Mouse (Mus musculus) lung, embryonic 14.5 days (tissue): Measurements from ENCODE around the gene Vmn1r33. TPM values are rescaled to one million over a fixed set of nuclear protein-coding genes. Genes with fewer than 3 reads are reported as not detected.
"Not testable (repeated sequence)": the region's sequence is repeated elsewhere in the genome, so short reads cannot be mapped to it uniquely, and the experiment has no call there.

ENCODE experiments used
- ATAC-seq: fragments of 200-750 bp; cut with Nextera tagmentation; 2 replicates; pipeline ENCODE4 v1.8.0; 2017; ENCODE audit warnings: mild to moderate bottlenecking, moderate TSS enrichment, moderate library complexity; ENCODE audit not compliant: insufficient read depth
- DNase-seq: peaks from one replicate; pipeline ENCODE4 v3.0.0-alpha.2; 2015
- H3K27ac ChIP-seq: fragments of 300-500 bp; sonication (generic); 2 replicates; pipeline ENCODE4 v1.5.1; 2014; ENCODE audit warnings: low read depth, mild to moderate bottlenecking, moderate library complexity
- H3K27me3 ChIP-seq: fragments of 300-500 bp; sonication (generic); 2 replicates; pipeline ENCODE4 v1.6.1; 2014; ENCODE audit warnings: low read length, control low read depth; ENCODE audit not compliant: insufficient read depth
- H3K36me3 ChIP-seq: fragments of 300-500 bp; sonication (generic); 2 replicates; pipeline ENCODE4 v1.6.1; 2014; ENCODE audit warnings: control low read depth; ENCODE audit not compliant: insufficient read depth
- H3K4me1 ChIP-seq: fragments of 300-500 bp; sonication (generic); 2 replicates; pipeline ENCODE4 v1.6.1; 2014; ENCODE audit warnings: antibody characterized with exemption, control low read depth; ENCODE audit not compliant: insufficient read depth
- H3K4me2 ChIP-seq: fragments of 300-500 bp; sonication (generic); 2 replicates; pipeline ENCODE4 v1.6.1; 2014; ENCODE audit warnings: mild to moderate bottlenecking
- H3K4me3 ChIP-seq: fragments of 300-500 bp; sonication (generic); 2 replicates; pipeline ENCODE4 v1.5.1; 2014; ENCODE audit warnings: low read depth, low read length
- H3K9ac ChIP-seq: fragments of 300-500 bp; sonication (generic); 2 replicates; pipeline ENCODE4 v1.6.1; 2014
- H3K9me3 ChIP-seq: fragments of 300-500 bp; sonication (generic); 2 replicates; pipeline ENCODE4 v1.6.1; 2016; ENCODE audit warnings: low read depth, low read length, control low read depth
- CTCF ChIP-seq: IDR thresholded peaks from 2 replicates; pipeline ENCODE4 v1.5.1; 2016; ENCODE audit warnings: antibody characterized with exemption, low read depth
- WGBS: fragments of 180-500 bp; shearing (Covaris S2); extraction: QIAGEN DNeasy Blood & Tissue Kit; methylation state at CpG from one replicate; pipeline ENCODE4 v1.1.7; 2014; 5-methylcytosine and 5-hydroxymethylcytosine counted together
- polyA plus RNA-seq: library from polyadenylated mRNA; unstranded; fragments of >200 nt; fragmentation: Nextera tagmentation; extraction: Ambion mirVana; gene quantifications from 2 replicates; pipeline ENCODE4 v1.2.1, GENCODE M21; 2014

Vmn1r33 gene
- polyA plus RNA-seq, result not detected in 2 replicates

DNA sequence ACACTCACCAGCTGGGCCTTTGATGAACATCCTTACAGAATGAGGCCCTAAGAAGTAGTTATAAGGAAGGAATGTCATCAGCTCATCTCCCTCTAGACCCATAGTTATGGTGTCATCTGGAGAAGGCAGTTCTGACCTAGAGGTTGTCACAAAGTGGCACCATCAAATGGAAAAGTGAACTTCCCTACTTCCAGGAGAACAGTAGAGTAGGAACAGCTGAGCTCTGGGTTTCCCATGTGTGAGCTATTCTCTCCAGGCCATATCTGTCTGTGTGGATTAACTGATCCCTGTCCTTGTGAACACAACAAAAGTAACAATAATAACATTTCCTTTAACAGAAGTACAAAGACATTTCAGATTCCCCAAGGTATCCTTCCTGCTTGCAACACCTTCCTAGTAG lies at the start of gene Vmn1r33:
Gene Vmn1r33 (minus strand): TSS at position 101 of the 400 bp plus-strand sequence.
- not testable (repeated sequence) for ATAC-seq, H3K9me3 ChIP-seq, H3K9ac ChIP-seq, H3K4me2 ChIP-seq, H3K27ac ChIP-seq, DNase-seq, H3K4me1 ChIP-seq, H3K4me3 ChIP-seq, H3K36me3 ChIP-seq, H3K27me3 ChIP-seq

DNA sequence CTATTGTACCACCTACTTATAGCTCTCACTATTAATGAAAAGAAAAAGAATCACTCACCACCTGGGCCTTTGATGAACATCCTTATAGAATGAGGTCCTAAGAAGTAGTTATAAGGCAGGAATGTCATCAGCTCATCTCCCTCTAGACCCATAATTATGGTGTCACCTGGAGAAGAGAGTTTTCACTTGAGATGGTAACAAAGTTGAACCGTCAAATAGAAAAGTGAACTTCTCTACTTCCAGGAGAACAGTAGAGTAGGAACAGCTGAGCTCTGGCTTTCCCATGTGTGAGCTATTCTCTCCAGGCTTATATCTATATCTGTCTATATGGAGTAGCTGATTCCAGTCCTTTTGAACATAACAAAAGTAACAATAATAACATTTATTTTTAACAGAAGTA lies 25.7 kb upstream of the Vmn1r33 start, which contains the start of gene Vmn1r34:
Gene Vmn1r34 (minus strand): TSS at position 101 of the 400 bp plus-strand sequence.
- no peaks in the 10 kb centered on the region for H3K4me1 ChIP-seq
- ATAC-seq, result no peak
- 91% methylated on average over 1 of the region's 1 CpGs for whole genome bisulfite sequencing
- no peak within 1 kb of the TSS for H3K4me2 ChIP-seq
- no peaks in the 10 kb centered on the region for H3K36me3 ChIP-seq
- TF ChIP-seq CTCF, result no peak
- no peaks in the 10 kb centered on the region for H3K27me3 ChIP-seq
- H3K27ac ChIP-seq, result no peak within 1 kb of the TSS
- H3K9me3 ChIP-seq, result no peaks in the 10 kb centered on the region
- no peak within 1 kb of the TSS for H3K9ac ChIP-seq
- DNase-seq, result no peak
- no peak within 1 kb of the TSS for H3K4me3 ChIP-seq

- no peaks in the 10 kb centered on the region for H3K27me3 ChIP-seq
- no peak for ATAC-seq
- no peak for TF ChIP-seq CTCF
- H3K36me3 ChIP-seq, result no peaks in the 10 kb centered on the region
- no peak overlapping the region for H3K9ac ChIP-seq
- H3K4me1 ChIP-seq, result no peaks in the 10 kb centered on the region
- no peak overlapping the region for H3K4me2 ChIP-seq
- no peak overlapping the region for H3K4me3 ChIP-seq
- H3K27ac ChIP-seq, result no peak overlapping the region
- no peak for DNase-seq
- no peaks in the 10 kb centered on the region for H3K9me3 ChIP-seq
These were observed 22.3 kb downstream of the Vmn1r33 start for GRCm38 (mm10) chr6:66595804-66596203.

Other genes with a start within 250 kb of the Vmn1r33 start
- 155 and 159 TPM in 2 replicates for gene Mad2l1, start 82.9 kb downstream of the Vmn1r33 start, polyA plus RNA-seq
- 0.07 and 0.11 TPM in 2 replicates for gene Vmn1r32, start 58.2 kb downstream of the Vmn1r33 start, polyA plus RNA-seq
- not detected in 2 replicates for gene Vmn1r34, start 25.6 kb upstream of the Vmn1r33 start, polyA plus RNA-seq
- not detected in 2 replicates for gene Vmn1r35, start 67.6 kb upstream of the Vmn1r33 start, polyA plus RNA-seq
- not detected in 2 replicates for gene Vmn1r36, start 100.9 kb upstream of the Vmn1r33 start, polyA plus RNA-seq
- gene Vmn1r37, start 111.1 kb upstream of the Vmn1r33 start, polyA plus RNA-seq, result not detected in 2 replicates
- not detected in 2 replicates for gene Vmn1r38, start 164.3 kb upstream of the Vmn1r33 start, polyA plus RNA-seq
- gene Vmn1r39, start 192.3 kb upstream of the Vmn1r33 start, polyA plus RNA-seq, result not detected in 2 replicates